Mouse (Mus musculus): ENCODE results near the gene Mlana. TPM values are rescaled to one million over a fixed set of nuclear protein-coding genes. Genes with fewer than 3 reads are reported as not detected.
A peak's percentile ranks its signal among the peaks of the same experiment; 100 is the strongest.

The Mlana gene
- polyA plus RNA-seq, 1 experiment from 2014 or later, result not detected

DNA sequence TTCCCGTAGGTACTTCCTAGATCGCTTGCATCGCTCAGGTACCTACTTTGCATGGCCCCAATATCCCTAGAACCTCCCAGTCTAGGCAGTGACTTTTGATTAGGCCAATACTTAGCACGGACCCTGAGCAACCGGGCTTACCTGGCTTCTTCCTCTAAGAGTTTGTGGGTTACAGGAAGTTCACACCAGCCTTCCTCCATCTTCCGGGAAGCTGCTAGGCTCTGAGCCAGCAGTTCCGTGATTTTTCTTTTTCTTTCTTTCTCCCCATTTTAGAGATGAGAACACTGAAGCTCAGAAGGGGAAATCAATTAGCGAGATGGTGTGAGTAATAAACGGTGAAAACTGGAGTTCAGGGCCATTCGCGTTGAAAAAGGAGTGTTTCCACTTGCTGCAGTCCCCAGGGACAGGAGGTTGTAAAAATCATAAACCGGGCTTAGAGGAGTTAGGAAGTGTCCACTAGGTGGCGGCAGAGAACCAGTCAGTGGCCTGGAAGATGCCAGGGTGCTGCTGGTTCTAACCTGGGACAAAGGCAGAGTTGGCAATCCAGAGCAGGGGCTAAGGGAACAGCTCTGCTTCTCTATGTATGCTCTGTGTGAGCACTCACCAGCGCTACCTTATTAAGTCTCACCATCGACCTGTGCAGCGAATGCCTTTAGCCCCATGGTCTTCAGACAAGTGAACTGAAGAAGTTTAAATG is 13.6 kb upstream of the Mlana start:
- 51% methylated on average over 16 of the region's 16 CpGs for WGBS
- peak; percentile 58; the same call in 1 of the 2 replicates for ATAC-seq

DNA sequence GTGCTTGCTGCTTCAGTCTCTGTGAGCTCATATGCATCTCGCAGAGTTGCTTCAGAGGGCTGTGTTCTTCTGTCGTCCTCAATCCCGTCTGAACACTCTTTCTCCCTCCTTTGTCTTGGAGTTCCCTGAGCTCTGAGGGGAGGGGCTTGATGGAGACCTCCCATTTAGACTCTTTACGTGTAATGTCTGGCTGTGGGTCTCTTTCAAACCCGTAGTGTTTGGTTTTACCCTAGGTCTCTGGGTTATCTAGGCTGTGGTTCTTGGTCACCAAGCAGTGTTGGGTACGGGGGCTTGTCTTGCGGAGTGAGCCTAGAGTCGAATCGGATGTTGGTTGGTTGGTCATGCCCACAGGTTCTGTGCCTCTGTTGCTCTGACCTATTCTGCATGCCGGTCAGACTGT is 2.6 kb upstream of the Mlana start:
- ATAC-seq, result no peak
- H3K4me1 ChIP-seq (ENCODE audit: control insufficient read depth, insufficient read depth, low read length), result no peaks in the 10 kb centered on the region
- H3K36me3 ChIP-seq (ENCODE audit: control insufficient read depth, insufficient read depth, low read length), result no peaks in the 10 kb centered on the region
- no peak overlapping the region for H3K4me2 ChIP-seq (ENCODE audit: low read length)
- H3K27me3 ChIP-seq (replicated peaks; ENCODE audit: control insufficient read depth, insufficient read depth, low read length), result no peaks in the 10 kb centered on the region
- no peak overlapping the region for H3K9ac ChIP-seq (ENCODE audit: low read length)
- no peaks in the 10 kb centered on the region for H3K9me3 ChIP-seq (replicated peaks; ENCODE audit: control insufficient read depth, low read length)
- no peak for DNase-seq (ENCODE audit: low spot score)
- H3K4me3 ChIP-seq (ENCODE audit: low read depth, low read length), result no peak overlapping the region
- H3K27ac ChIP-seq (ENCODE audit: low read depth, low read length), result no peak overlapping the region
- WGBS, result 83% methylated on average over 10 of the region's 10 CpGs

More for the DNA sequence above, 13.6 kb upstream of the Mlana start:
- H3K4me1 ChIP-seq (ENCODE audit: control insufficient read depth, insufficient read depth, low read length), result no peaks in the 10 kb centered on the region
- no peaks in the 10 kb centered on the region for H3K36me3 ChIP-seq (ENCODE audit: control insufficient read depth, insufficient read depth, low read length)
- peak; percentile 88 for DNase-seq (ENCODE audit: low spot score)
- H3K9ac ChIP-seq (ENCODE audit: low read length), result no peak overlapping the region
- H3K4me2 ChIP-seq (ENCODE audit: low read length), result no peak overlapping the region
- no peak overlapping the region for H3K4me3 ChIP-seq (ENCODE audit: low read depth, low read length)
- H3K27me3 ChIP-seq (replicated peaks; ENCODE audit: control insufficient read depth, insufficient read depth, low read length), result no peaks in the 10 kb centered on the region
- no peaks in the 10 kb centered on the region for H3K9me3 ChIP-seq (replicated peaks; ENCODE audit: control insufficient read depth, low read length)
- no peak overlapping the region for H3K27ac ChIP-seq (ENCODE audit: low read depth, low read length)

DNA sequence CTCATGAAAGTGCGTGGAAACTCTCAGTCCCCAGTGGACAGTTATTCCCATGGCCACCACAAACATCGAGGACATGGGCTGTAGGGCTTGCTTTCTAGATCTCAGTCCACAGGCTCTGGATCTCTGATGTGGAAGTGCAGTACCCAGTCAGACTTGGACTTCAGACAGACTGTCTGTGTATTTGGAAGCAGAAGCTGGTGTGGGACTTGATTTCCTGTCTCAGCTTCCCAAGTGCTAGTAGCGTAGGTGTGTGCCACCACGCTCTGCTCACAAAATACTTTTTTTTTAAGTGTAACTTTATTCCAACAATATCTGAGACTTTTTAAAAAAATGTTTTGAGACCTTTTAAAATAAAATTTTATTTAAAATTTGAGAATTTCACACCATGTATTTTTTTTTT is 1.3 kb upstream of the Mlana start:
- no peaks in the 10 kb centered on the region for H3K9me3 ChIP-seq (replicated peaks; ENCODE audit: control insufficient read depth, low read length)
- no peak overlapping the region for H3K9ac ChIP-seq (ENCODE audit: low read length)
- WGBS, result 96% methylated on average over 4 of the region's 4 CpGs
- H3K4me3 ChIP-seq (ENCODE audit: low read depth, low read length), result no peak overlapping the region
- no peaks in the 10 kb centered on the region for H3K27me3 ChIP-seq (replicated peaks; ENCODE audit: control insufficient read depth, insufficient read depth, low read length)
- H3K4me1 ChIP-seq (ENCODE audit: control insufficient read depth, insufficient read depth, low read length), result no peaks in the 10 kb centered on the region
- DNase-seq (ENCODE audit: low spot score), result no peak
- H3K4me2 ChIP-seq (ENCODE audit: low read length), result no peak overlapping the region
- no peak overlapping the region for H3K27ac ChIP-seq (ENCODE audit: low read depth, low read length)
- H3K36me3 ChIP-seq (ENCODE audit: control insufficient read depth, insufficient read depth, low read length), result no peaks in the 10 kb centered on the region
- no peak for ATAC-seq

DNA sequence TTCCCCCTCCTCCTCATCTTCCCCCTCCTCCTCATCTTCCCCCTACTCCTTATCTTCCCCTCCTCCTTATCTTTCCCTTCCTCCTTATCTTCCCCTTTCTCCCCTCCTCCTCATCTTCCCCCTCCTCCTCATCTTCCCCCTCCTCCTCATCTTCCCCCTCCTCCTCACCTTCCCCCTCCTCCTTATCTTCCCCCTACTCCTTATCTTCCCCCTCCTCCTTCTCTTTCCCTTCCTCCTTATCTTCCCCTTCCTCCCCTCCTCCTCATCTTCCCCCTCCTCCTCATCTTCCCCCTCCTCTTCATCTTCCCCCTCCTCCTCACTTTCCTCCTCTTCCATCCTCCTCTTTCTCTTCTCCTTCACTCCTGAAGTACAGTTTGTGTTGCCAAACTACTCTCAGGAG is 784 bp upstream of the Mlana start:
- H3K4me3 ChIP-seq (ENCODE audit: low read depth, low read length), result no peak overlapping the region
- no peak overlapping the region for H3K4me2 ChIP-seq (ENCODE audit: low read length)
- H3K27ac ChIP-seq (ENCODE audit: low read depth, low read length), result no peak overlapping the region
- H3K36me3 ChIP-seq (ENCODE audit: control insufficient read depth, insufficient read depth, low read length), result no peaks in the 10 kb centered on the region
- no peaks in the 10 kb centered on the region for H3K9me3 ChIP-seq (replicated peaks; ENCODE audit: control insufficient read depth, low read length)
- no peak for ATAC-seq
- no peak overlapping the region for H3K9ac ChIP-seq (ENCODE audit: low read length)
- DNase-seq (ENCODE audit: low spot score), result no peak
- no peaks in the 10 kb centered on the region for H3K27me3 ChIP-seq (replicated peaks; ENCODE audit: control insufficient read depth, insufficient read depth, low read length)
- H3K4me1 ChIP-seq (ENCODE audit: control insufficient read depth, insufficient read depth, low read length), result no peaks in the 10 kb centered on the region

DNA sequence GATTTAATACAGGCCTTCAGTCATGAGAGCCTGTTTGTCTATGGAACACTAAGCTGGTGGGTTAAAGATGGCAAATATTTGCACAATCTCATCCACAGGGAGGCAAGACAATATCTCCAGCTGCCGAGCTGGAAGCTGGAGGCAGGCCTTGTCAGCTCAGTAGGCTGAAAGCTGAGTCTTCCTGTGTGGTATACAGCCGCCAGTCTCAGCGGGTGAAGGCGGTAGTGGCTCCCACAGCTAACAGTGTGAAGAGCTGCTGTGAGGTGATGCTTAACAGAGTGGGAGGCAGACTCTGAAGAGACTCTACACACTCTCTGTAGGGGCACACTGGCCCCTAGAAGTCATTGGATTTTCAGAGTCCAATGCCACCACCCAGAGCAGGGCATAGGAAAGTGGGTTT is 4.1 kb downstream of the Mlana start:
- no peaks in the 10 kb centered on the region for H3K36me3 ChIP-seq (ENCODE audit: control insufficient read depth, insufficient read depth, low read length)
- DNase-seq (ENCODE audit: low spot score) (no peak), ATAC-seq (no peak)
- no peaks in the 10 kb centered on the region for H3K9me3 ChIP-seq (replicated peaks; ENCODE audit: control insufficient read depth, low read length)
- WGBS, result 75% methylated on average over 4 of the region's 4 CpGs
- no peak overlapping the region for H3K4me3 ChIP-seq (ENCODE audit: low read depth, low read length)
- H3K27ac ChIP-seq (ENCODE audit: low read depth, low read length), result no peak overlapping the region
- no peaks in the 10 kb centered on the region for H3K4me1 ChIP-seq (ENCODE audit: control insufficient read depth, insufficient read depth, low read length)
- no peak overlapping the region for H3K4me2 ChIP-seq (ENCODE audit: low read length)
- no peaks in the 10 kb centered on the region for H3K27me3 ChIP-seq (replicated peaks; ENCODE audit: control insufficient read depth, insufficient read depth, low read length)
- H3K9ac ChIP-seq (ENCODE audit: low read length), result no peak overlapping the region

DNA sequence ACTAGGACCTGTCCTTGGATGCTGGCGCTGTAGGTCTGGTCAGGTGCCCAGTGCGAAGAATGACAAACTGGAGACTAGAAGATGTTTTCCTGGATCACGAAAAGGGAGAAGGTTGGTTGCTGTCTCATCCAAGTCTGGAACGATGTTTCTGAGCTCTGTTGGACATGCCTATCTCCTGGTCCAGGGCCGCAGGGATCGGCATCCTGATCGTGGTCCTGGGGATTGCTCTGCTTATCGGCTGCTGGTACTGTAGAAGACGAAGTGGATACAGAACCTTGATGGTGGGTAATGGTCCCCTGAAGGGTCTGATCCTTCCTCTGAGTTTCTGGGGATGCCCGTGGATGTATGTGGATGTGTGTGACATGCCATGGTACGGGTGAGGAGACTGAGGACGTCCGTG is 6.8 kb downstream of the Mlana start:
- Histone ChIP-seq H3K4me3 (ENCODE audit: low read depth, low read length) (no peak overlapping the region), H3K9ac (ENCODE audit: low read length) (no peak overlapping the region), H3K36me3 (ENCODE audit: control insufficient read depth, insufficient read depth, low read length) (no peaks in the 10 kb centered on the region), H3K9me3 (replicated peaks; ENCODE audit: control insufficient read depth, low read length) (no peaks in the 10 kb centered on the region), H3K27ac (ENCODE audit: low read depth, low read length) (no peak overlapping the region), H3K4me2 (ENCODE audit: low read length) (no peak overlapping the region), H3K4me1 (ENCODE audit: control insufficient read depth, insufficient read depth, low read length) (no peaks in the 10 kb centered on the region), H3K27me3 (replicated peaks; ENCODE audit: control insufficient read depth, insufficient read depth, low read length) (no peaks in the 10 kb centered on the region)
- DNase-seq (ENCODE audit: low spot score) (no peak), ATAC-seq (no peak)
- WGBS, result 90% methylated on average over 13 of the region's 13 CpGs

DNA sequence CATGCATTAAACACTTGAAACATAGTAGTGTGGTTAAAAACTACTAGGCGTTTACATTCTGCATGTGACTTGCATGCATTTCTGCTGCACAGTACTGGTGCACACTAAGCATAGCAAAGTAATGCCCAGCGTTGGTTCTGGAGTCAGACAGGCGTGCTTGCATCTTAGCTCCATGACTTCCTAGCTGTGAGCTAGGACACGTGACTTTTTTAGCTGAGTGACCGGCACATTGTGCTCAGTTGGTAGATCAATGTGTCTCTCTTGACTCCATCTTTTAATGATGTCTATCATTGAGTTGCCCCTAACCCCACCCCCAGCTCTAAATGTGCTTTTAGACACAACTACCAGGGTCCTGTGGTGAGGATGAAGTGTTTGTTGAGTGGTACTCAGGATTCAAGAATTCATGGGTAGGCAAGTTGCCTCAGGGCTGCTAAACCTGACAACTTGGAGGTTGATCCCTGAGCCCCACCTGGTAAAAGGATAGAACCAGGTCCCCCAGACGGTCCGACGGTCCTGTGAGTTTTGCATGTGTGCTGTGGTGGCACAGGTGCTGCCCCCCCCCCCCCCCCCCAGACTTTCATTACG is 9.8 kb downstream of the Mlana start:
- no peaks in the 10 kb centered on the region for H3K4me1 ChIP-seq (ENCODE audit: control insufficient read depth, insufficient read depth, low read length)
- H3K27ac ChIP-seq (ENCODE audit: low read depth, low read length), result no peak overlapping the region
- no peak overlapping the region for H3K9ac ChIP-seq (ENCODE audit: low read length)
- no peak overlapping the region for H3K4me3 ChIP-seq (ENCODE audit: low read depth, low read length)
- H3K4me2 ChIP-seq (ENCODE audit: low read length), result no peak overlapping the region
- no peaks in the 10 kb centered on the region for H3K36me3 ChIP-seq (ENCODE audit: control insufficient read depth, insufficient read depth, low read length)
- no peak for ATAC-seq
- no peaks in the 10 kb centered on the region for H3K27me3 ChIP-seq (replicated peaks; ENCODE audit: control insufficient read depth, insufficient read depth, low read length)
- WGBS, result 89% methylated on average over 9 of the region's 9 CpGs
- no peak for DNase-seq (ENCODE audit: low spot score)
- no peaks in the 10 kb centered on the region for H3K9me3 ChIP-seq (replicated peaks; ENCODE audit: control insufficient read depth, low read length)

DNA sequence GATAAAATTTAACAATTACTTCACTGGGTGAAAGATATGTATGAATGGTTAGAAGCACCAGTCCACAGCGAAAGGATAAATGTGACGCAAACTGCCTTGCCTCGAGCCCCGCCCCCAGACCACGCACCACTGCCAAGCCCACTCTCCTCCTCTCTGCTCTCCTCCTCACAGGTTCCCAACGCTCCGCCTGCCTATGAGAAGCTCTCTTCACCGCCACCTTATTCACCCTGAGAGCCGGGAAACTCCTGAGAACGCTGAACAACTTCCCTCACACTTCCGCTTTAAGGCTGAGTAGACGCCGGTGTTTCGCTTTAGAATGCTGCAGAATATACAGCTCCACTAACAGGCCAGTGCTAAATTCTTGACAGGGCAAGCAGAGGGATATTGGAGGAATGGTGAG is 10.4 kb downstream of the Mlana start:
- Histone ChIP-seq H3K4me1 (ENCODE audit: control insufficient read depth, insufficient read depth, low read length) (no peaks in the 10 kb centered on the region), H3K4me2 (ENCODE audit: low read length) (no peak overlapping the region), H3K9ac (ENCODE audit: low read length) (no peak overlapping the region), H3K9me3 (replicated peaks; ENCODE audit: control insufficient read depth, low read length) (no peaks in the 10 kb centered on the region), H3K27ac (ENCODE audit: low read depth, low read length) (no peak overlapping the region), H3K27me3 (replicated peaks; ENCODE audit: control insufficient read depth, insufficient read depth, low read length) (no peaks in the 10 kb centered on the region), H3K4me3 (ENCODE audit: low read depth, low read length) (no peak overlapping the region), H3K36me3 (ENCODE audit: control insufficient read depth, insufficient read depth, low read length) (no peaks in the 10 kb centered on the region)
- 63% methylated on average over 14 of the region's 14 CpGs for WGBS
- ATAC-seq (no peak), DNase-seq (ENCODE audit: low spot score) (no peak)

DNA sequence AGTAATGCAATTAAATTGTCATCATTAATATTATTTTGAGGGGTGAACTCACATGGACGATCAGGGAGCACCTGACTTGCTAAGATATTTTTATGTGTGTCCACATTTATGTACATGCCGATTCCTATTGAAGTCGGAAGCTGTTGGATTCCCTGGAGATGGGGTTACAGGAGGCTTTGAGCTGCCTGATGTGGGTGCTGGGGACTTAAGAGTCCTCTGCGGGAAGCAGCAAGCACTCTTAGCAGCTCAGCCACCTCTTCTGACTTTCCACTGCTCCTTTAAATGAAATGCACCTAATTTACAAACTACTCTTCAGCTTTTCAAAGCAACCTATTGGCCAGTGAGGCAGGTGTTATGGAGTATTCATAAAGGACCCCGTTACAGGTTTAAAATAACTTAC is 10.8 kb downstream of the Mlana start:
- no peaks in the 10 kb centered on the region for H3K36me3 ChIP-seq (ENCODE audit: control insufficient read depth, insufficient read depth, low read length)
- H3K9ac ChIP-seq (ENCODE audit: low read length), result no peak overlapping the region
- no peaks in the 10 kb centered on the region for H3K27me3 ChIP-seq (replicated peaks; ENCODE audit: control insufficient read depth, insufficient read depth, low read length)
- H3K27ac ChIP-seq (ENCODE audit: low read depth, low read length), result no peak overlapping the region
- WGBS, result 55% methylated on average over 5 of the region's 5 CpGs
- ATAC-seq (no peak), DNase-seq (ENCODE audit: low spot score) (no peak)
- no peaks in the 10 kb centered on the region for H3K9me3 ChIP-seq (replicated peaks; ENCODE audit: control insufficient read depth, low read length)
- H3K4me2 ChIP-seq (ENCODE audit: low read length), result no peak overlapping the region
- no peak overlapping the region for H3K4me3 ChIP-seq (ENCODE audit: low read depth, low read length)
- H3K4me1 ChIP-seq (ENCODE audit: control insufficient read depth, insufficient read depth, low read length), result no peaks in the 10 kb centered on the region

Data from forebrain, embryonic 14.5 days (tissue).